Mouse (Mus musculus): ENCODE measurements at regions not wholly inside any gene's neighbourhood (a gene's known extent, or its start where the extent isn't known, plus 50 kb on each side); places are given as distances from the start of the nearest gene placed in this dataset.

DNA sequence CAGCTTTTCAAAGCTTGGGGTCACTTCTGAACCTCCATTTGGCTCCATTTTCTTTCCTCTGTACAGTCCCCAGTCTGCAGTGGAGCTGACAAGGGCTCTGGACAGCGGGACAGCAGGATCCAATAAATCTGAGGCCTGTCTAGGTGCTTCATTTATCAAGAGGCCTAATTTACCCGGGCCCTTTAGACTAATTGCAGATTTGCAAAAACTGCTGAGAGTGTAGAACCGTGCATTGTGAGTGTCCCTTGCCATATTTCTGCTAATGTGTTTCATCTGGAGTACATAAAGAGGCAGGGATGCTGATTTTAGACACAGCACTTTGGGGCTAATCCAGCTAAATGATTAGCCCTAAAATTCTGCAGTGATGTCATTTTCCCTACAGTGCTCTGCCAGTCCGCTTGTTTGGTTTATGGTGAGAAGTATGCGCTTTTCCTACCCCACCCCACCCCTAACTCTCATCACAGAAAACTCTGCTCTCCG lies 523.1 kb downstream of the Bnc2 start:
- WGBS (ENCODE audit: insufficient replicate concordance): 69% methylated on average over 6 of the region's 6 CpGs

DNA sequence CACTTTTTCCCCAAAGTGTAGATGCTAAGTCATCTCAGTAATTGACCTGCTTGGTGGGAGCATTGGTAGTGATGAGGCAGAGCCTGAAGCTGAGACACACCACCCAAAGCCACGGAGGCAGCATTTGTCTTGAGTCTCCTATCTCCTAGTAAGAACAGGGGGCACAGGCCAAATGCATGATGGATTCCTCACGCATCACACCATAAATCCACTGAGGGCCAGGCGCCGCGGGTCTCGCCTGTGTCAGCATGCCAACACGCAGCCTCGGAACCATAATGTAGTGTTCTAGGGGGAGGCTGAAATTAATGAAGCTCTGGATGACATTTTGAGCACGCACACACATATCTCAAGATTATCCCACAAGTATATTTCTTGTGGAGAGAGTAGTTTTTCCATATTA lies 521.5 kb downstream of the Bnc2 start:
- Histone ChIP-seq H3K4me1 (ENCODE audit: insufficient read depth) (peaks cover 3% of the 10 kb centered on the region; the same call in 1 of the 2 replicates), H3K36me3 (replicated peaks; ENCODE audit: insufficient read depth, low read length) (no peaks in the 10 kb centered on the region), H3K4me2 (ENCODE audit: low read depth, low read length) (no peak overlapping the region), H3K27me3 (ENCODE audit: insufficient read depth, low read length) (no peaks in the 10 kb centered on the region), H3K27ac (ENCODE audit: low read depth) (no peak overlapping the region), H3K4me3 (ENCODE audit: low read depth, low read length) (no peak overlapping the region), H3K9ac (replicated peaks) (no peak overlapping the region), H3K9me3 (ENCODE audit: low read length) (no peaks in the 10 kb centered on the region)
- 85% methylated on average over 9 of the region's 9 CpGs for WGBS (ENCODE audit: insufficient replicate concordance)
- ATAC-seq: no peak
- no peak for TF ChIP-seq CTCF (IDR thresholded peaks at IDR 0.05; ENCODE audit: low read depth)
- TF ChIP-seq EP300 (IDR thresholded peaks at IDR 0.05; ENCODE audit: low read depth): no peak
- no peak for DNase-seq

More for the DNA sequence above, 523.1 kb downstream of the Bnc2 start:
- H3K4me2 ChIP-seq (ENCODE audit: low read depth, low read length): no peak overlapping the region
- H3K4me1 ChIP-seq (ENCODE audit: insufficient read depth): peaks cover 3% of the 10 kb centered on the region; the same call in 1 of the 2 replicates
- H3K27ac ChIP-seq (ENCODE audit: low read depth): no peak overlapping the region; the same call in 1 of the 2 replicates
- no peak overlapping the region for H3K4me3 ChIP-seq (ENCODE audit: low read depth, low read length)
- no peaks in the 10 kb centered on the region for H3K36me3 ChIP-seq (replicated peaks; ENCODE audit: insufficient read depth, low read length)
- DNase-seq (no peak), ATAC-seq (no peak)
- no peaks in the 10 kb centered on the region for H3K27me3 ChIP-seq (ENCODE audit: insufficient read depth, low read length)
- H3K9ac ChIP-seq (replicated peaks): no peak overlapping the region
- TF ChIP-seq CTCF (IDR thresholded peaks at IDR 0.05; ENCODE audit: low read depth) (no peak), EP300 (IDR thresholded peaks at IDR 0.05; ENCODE audit: low read depth) (no peak)
- no peaks in the 10 kb centered on the region for H3K9me3 ChIP-seq (ENCODE audit: low read length)

DNA sequence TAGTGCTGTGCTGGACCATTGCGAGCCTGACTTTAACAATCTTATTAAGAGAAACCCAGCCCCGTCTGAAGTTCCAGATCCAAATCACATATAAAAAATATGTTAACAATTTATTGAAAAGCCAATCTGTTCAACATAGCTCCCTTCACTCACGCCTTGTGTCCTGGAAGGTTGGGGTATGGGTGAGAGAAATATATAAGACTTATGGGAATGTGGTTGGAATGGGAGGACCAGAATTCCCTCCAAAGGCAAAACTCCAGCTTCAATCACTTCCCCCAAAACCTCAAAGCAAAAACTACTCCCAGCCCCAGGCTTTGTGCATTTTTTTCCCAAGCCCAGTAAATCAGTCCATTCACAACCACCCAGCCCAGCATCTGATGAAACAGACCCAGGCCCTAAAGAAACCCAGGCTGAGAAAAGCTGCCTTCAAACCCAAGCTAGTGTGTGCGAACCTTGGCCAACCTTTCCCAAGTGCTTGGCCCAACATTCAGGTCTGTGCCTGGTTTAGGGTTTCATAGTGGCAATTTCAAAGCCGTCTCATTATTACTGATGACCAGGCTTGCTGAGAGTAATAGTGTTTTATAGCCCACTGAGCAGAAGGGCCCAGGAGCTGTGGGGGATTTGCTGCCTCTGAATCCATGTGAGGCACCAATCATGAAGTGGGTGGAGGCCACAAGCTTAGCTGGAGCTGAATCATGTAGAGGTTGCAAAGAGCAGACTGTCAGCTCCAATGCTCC lies 517.0 kb downstream of the Bnc2 start:
- TF ChIP-seq EP300 (IDR thresholded peaks at IDR 0.05; ENCODE audit: low read depth) (no peak), CTCF (IDR thresholded peaks at IDR 0.05; ENCODE audit: low read depth) (no peak)
- H3K9me3 ChIP-seq (ENCODE audit: low read length): no peaks in the 10 kb centered on the region

GRCm38 (mm10) chr4:84163362-84163761 lies 511.7 kb downstream of the Bnc2 start:
- Histone ChIP-seq H3K9ac (replicated peaks) (no peak overlapping the region), H3K27ac (ENCODE audit: low read depth) (no peak overlapping the region), H3K4me2 (ENCODE audit: low read depth, low read length) (no peak overlapping the region), H3K4me1 (ENCODE audit: insufficient read depth) (no peaks in the 10 kb centered on the region), H3K27me3 (ENCODE audit: insufficient read depth, low read length) (no peaks in the 10 kb centered on the region), H3K4me3 (ENCODE audit: low read depth, low read length) (no peak overlapping the region), H3K9me3 (ENCODE audit: low read length) (no peaks in the 10 kb centered on the region), H3K36me3 (replicated peaks; ENCODE audit: insufficient read depth, low read length) (no peaks in the 10 kb centered on the region)
- ATAC-seq: no peak; the same call in 1 of the 2 replicates
- TF ChIP-seq CTCF (IDR thresholded peaks at IDR 0.05; ENCODE audit: low read depth) (no peak), EP300 (IDR thresholded peaks at IDR 0.05; ENCODE audit: low read depth) (no peak)
- WGBS (ENCODE audit: insufficient replicate concordance): 72% methylated on average over 6 of the region's 6 CpGs
- no peak for DNase-seq

More for the DNA sequence above, 517.0 kb downstream of the Bnc2 start:
- no peaks in the 10 kb centered on the region for H3K4me1 ChIP-seq (ENCODE audit: insufficient read depth)
- H3K27me3 ChIP-seq (ENCODE audit: insufficient read depth, low read length): no peaks in the 10 kb centered on the region
- no peak overlapping the region for H3K27ac ChIP-seq (ENCODE audit: low read depth)
- DNase-seq (no peak), ATAC-seq (no peak)
- H3K4me3 ChIP-seq (ENCODE audit: low read depth, low read length): no peak overlapping the region
- H3K4me2 ChIP-seq (ENCODE audit: low read depth, low read length): no peak overlapping the region
- H3K36me3 ChIP-seq (replicated peaks; ENCODE audit: insufficient read depth, low read length): no peaks in the 10 kb centered on the region
- WGBS (ENCODE audit: insufficient replicate concordance): 74% methylated on average over 5 of the region's 5 CpGs
- H3K9ac ChIP-seq (replicated peaks): no peak overlapping the region

GRCm38 (mm10) chr4:84165256-84165655 lies 509.8 kb downstream of the Bnc2 start:
- TF ChIP-seq CTCF (IDR thresholded peaks at IDR 0.05; ENCODE audit: low read depth): no peak
- no peak for TF ChIP-seq EP300 (IDR thresholded peaks at IDR 0.05; ENCODE audit: low read depth)
- DNase-seq (no peak), ATAC-seq (no peak)
- Histone ChIP-seq H3K27me3 (ENCODE audit: insufficient read depth, low read length) (no peaks in the 10 kb centered on the region), H3K4me1 (ENCODE audit: insufficient read depth) (no peaks in the 10 kb centered on the region), H3K9ac (replicated peaks) (no peak overlapping the region), H3K9me3 (ENCODE audit: low read length) (no peaks in the 10 kb centered on the region), H3K36me3 (replicated peaks; ENCODE audit: insufficient read depth, low read length) (no peaks in the 10 kb centered on the region), H3K27ac (ENCODE audit: low read depth) (no peak overlapping the region), H3K4me2 (ENCODE audit: low read depth, low read length) (no peak overlapping the region), H3K4me3 (ENCODE audit: low read depth, low read length) (no peak overlapping the region)
- WGBS (ENCODE audit: insufficient replicate concordance): 61% methylated on average over 3 of the region's 3 CpGs

- Histone ChIP-seq H3K9ac (replicated peaks) (no peak overlapping the region), H3K4me1 (ENCODE audit: insufficient read depth) (no peaks in the 10 kb centered on the region), H3K36me3 (replicated peaks; ENCODE audit: insufficient read depth, low read length) (no peaks in the 10 kb centered on the region), H3K9me3 (ENCODE audit: low read length) (no peaks in the 10 kb centered on the region), H3K4me3 (ENCODE audit: low read depth, low read length) (no peak overlapping the region), H3K27ac (ENCODE audit: low read depth) (no peak overlapping the region), H3K27me3 (ENCODE audit: insufficient read depth, low read length) (no peaks in the 10 kb centered on the region), H3K4me2 (ENCODE audit: low read depth, low read length) (no peak overlapping the region)
- TF ChIP-seq EP300 (IDR thresholded peaks at IDR 0.05; ENCODE audit: low read depth): no peak
- TF ChIP-seq CTCF (IDR thresholded peaks at IDR 0.05; ENCODE audit: low read depth): no peak
- ATAC-seq (no peak), DNase-seq (no peak)
- WGBS (ENCODE audit: insufficient replicate concordance): 68% methylated on average over 6 of the region's 6 CpGs
These were observed 502.2 kb downstream of the Bnc2 start for GRCm38 (mm10) chr4:84172841-84173240.

Measured in liver, postnatal 0 days (tissue).